Mouse (Mus musculus) forebrain, embryonic 16.5 days (tissue): Measurements from ENCODE around the gene Hpcal4. TPM values are rescaled to one million over a fixed set of nuclear protein-coding genes. Genes with fewer than 3 reads are reported as not detected.
"Not testable (repeated sequence)": the region's sequence is repeated elsewhere in the genome, so short reads cannot be mapped to it uniquely, and the experiment has no call there.

Experiments
- ATAC-seq: fragments of 200-750 bp; cut with Nextera tagmentation; 2 replicates; pipeline ENCODE4 v1.8.0; 2017; ENCODE audit warnings: mild to moderate bottlenecking, moderate library complexity
- H3K27ac ChIP-seq: fragments of 300-500 bp; sonication (generic); 2 replicates; pipeline ENCODE4 v1.5.1; 2014; ENCODE audit warnings: low read length, control low read depth
- H3K27me3 ChIP-seq: fragments of 300-500 bp; sonication (generic); replicated peaks from 2 replicates; pipeline ENCODE4 v1.6.1; 2014; ENCODE audit warnings: low read length; ENCODE audit not compliant: control insufficient read depth, insufficient read depth
- H3K36me3 ChIP-seq: fragments of 300-500 bp; sonication (generic); 2 replicates; pipeline ENCODE4 v1.6.1; 2014; ENCODE audit not compliant: control insufficient read depth, insufficient read depth
- H3K4me1 ChIP-seq: fragments of 300-500 bp; sonication (generic); replicated peaks from 2 replicates; pipeline ENCODE4 v1.6.1; 2014; ENCODE audit warnings: low read length; ENCODE audit not compliant: control insufficient read depth, insufficient read depth
- H3K4me2 ChIP-seq: fragments of 300-500 bp; sonication (generic); 2 replicates; pipeline ENCODE4 v1.6.1; 2014; ENCODE audit warnings: mild to moderate bottlenecking, low read length, control low read depth
- H3K4me3 ChIP-seq: fragments of 300-500 bp; sonication (generic); replicated peaks from 2 replicates; pipeline ENCODE4 v1.5.1; 2014; ENCODE audit warnings: mild to moderate bottlenecking, low read length, control low read depth
- H3K9ac ChIP-seq: fragments of 300-500 bp; sonication (generic); replicated peaks from 2 replicates; pipeline ENCODE4 v1.6.1; 2014; ENCODE audit warnings: low read depth, low read length, control low read depth
- H3K9me3 ChIP-seq: fragments of 300-500 bp; sonication (generic); 2 replicates; pipeline ENCODE4 v1.6.1; 2016; ENCODE audit warnings: low read length; ENCODE audit not compliant: control insufficient read depth
- WGBS: fragments of 180-500 bp; shearing (Covaris S2); extraction: QIAGEN DNeasy Blood & Tissue Kit; methylation state at CpG from one replicate; pipeline ENCODE4 v1.1.7; 2014; 5-methylcytosine and 5-hydroxymethylcytosine counted together
- polyA plus RNA-seq: library from polyadenylated mRNA; unstranded; fragments of >200 nt; fragmentation: Nextera tagmentation; extraction: Ambion mirVana; gene quantifications from 2 replicates; pipeline ENCODE4 v1.2.1, GENCODE M21; 2015

Hpcal4 gene
- polyA plus RNA-seq, 1 experiment from 2014 or later: 55.7 TPM

DNA sequence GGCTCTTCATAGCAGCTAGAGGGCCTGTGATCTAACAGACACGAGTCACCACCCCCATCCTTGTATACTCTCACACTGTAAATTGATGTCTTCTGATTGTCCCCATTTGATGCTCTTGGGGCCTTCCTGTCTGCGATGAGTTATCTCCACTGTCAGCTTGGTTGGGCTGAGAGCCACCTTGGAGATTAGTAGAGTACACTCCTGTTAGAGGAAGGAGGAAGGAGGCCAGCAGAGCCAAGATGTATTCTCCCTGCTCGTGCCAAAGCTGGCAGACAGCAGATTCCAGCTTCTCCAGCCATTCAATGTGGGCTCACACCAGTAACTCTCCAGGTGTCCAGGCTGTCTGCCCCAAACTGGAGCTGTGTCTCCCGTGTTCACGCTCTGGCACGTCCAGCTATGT is 22.5 kb upstream of the Hpcal4 start:
- Histone ChIP-seq H3K36me3 (no peaks in the 10 kb centered on the region), H3K4me3 (no peak overlapping the region), H3K4me1 (peaks cover 7% of the 10 kb centered on the region; the same call in 1 of the 2 replicates), H3K9ac (no peak overlapping the region), H3K27ac (no peak overlapping the region), H3K27me3 (0 out of 2 replicates have a peak, but pooled peaks cover 3% of the 10 kb centered on the region), H3K9me3 (no peaks in the 10 kb centered on the region), H3K4me2 (no peak overlapping the region)
- WGBS: 83% methylated on average over 6 of the region's 6 CpGs
- no peak for ATAC-seq

DNA sequence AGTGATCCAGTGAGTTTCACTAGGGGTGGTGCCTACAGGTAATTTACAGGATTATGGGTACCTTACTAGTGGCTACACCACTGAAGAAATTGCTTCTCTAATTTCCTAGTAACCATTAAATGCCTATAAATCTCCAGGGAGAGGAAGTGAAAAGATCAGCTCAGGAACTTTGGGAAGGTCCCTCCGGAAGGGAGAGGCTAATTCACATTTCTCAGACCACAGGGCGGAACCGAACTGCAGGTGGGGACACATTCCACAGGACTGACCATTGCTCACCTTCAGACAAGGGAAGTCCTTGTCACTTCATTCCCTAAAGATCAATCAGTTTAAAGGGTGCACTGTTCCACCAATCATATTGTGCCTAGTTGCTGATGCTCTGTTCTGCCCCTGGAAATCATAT is 21.8 kb upstream of the Hpcal4 start:
- not testable (repeated sequence) for H3K9ac ChIP-seq, H3K4me3 ChIP-seq, H3K36me3 ChIP-seq, H3K27ac ChIP-seq, H3K4me2 ChIP-seq, H3K9me3 ChIP-seq, H3K4me1 ChIP-seq, H3K27me3 ChIP-seq, ATAC-seq
- WGBS: 92% methylated on average over 3 of the region's 3 CpGs

GRCm38 (mm10) chr4:123162305-123162917 is 20.6 kb upstream of the Hpcal4 start:
- H3K4me2 ChIP-seq: peak overlapping the region; percentile 20
- no peaks in the 10 kb centered on the region for H3K9me3 ChIP-seq
- 0 out of 2 replicates have a peak, but pooled peaks cover 3% of the 10 kb centered on the region for H3K27me3 ChIP-seq
- no peaks in the 10 kb centered on the region for H3K36me3 ChIP-seq
- H3K27ac ChIP-seq: no peak overlapping the region
- H3K4me1 ChIP-seq: peaks cover 7% of the 10 kb centered on the region; the same call in 1 of the 2 replicates
- 7% methylated on average over 15 of the region's 15 CpGs for WGBS
- ATAC-seq: no peak
- no peak overlapping the region for H3K4me3 ChIP-seq
- H3K9ac ChIP-seq: no peak overlapping the region

GRCm38 (mm10) chr4:123164157-123164556 is 18.9 kb upstream of the Hpcal4 start:
- Histone ChIP-seq H3K4me3 (no peak overlapping the region), H3K27me3 (0 out of 2 replicates have a peak, but pooled peaks cover 3% of the 10 kb centered on the region), H3K4me2 (no peak overlapping the region), H3K36me3 (no peaks in the 10 kb centered on the region), H3K9ac (no peak overlapping the region), H3K9me3 (no peaks in the 10 kb centered on the region; the same call in 1 of the 2 replicates), H3K4me1 (peaks cover 7% of the 10 kb centered on the region; the same call in 1 of the 2 replicates), H3K27ac (no peak overlapping the region)
- ATAC-seq: no peak
- 93% methylated on average over 15 of the region's 15 CpGs for WGBS

DNA sequence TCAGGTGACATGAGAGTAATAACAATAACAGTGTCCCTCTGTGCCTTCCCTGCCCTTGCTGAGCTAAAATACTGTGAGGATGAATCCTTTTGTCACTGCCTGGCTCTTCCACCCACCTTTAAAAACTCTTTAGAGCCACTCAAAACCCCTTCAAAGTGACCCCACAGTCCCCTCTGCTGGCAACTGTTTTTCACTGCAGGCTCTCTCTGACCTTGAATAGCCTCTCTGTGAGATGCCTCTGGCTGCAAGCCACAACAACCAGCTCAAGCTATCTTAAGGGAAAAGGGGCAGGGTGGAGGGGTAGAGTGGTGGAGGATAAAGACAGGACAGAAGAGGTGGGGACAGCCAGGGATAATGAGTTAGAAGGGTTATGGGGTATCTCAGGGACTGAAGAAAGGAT is 11.2 kb upstream of the Hpcal4 start:
- H3K9me3 ChIP-seq: peaks cover 2% of the 10 kb centered on the region
- H3K9ac ChIP-seq: no peak overlapping the region
- H3K27me3 ChIP-seq: no peaks in the 10 kb centered on the region
- H3K4me2 ChIP-seq: no peak overlapping the region
- H3K27ac ChIP-seq: no peak overlapping the region
- ATAC-seq: no peak
- H3K4me1 ChIP-seq: no peaks in the 10 kb centered on the region
- no peaks in the 10 kb centered on the region for H3K36me3 ChIP-seq
- no peak overlapping the region for H3K4me3 ChIP-seq

DNA sequence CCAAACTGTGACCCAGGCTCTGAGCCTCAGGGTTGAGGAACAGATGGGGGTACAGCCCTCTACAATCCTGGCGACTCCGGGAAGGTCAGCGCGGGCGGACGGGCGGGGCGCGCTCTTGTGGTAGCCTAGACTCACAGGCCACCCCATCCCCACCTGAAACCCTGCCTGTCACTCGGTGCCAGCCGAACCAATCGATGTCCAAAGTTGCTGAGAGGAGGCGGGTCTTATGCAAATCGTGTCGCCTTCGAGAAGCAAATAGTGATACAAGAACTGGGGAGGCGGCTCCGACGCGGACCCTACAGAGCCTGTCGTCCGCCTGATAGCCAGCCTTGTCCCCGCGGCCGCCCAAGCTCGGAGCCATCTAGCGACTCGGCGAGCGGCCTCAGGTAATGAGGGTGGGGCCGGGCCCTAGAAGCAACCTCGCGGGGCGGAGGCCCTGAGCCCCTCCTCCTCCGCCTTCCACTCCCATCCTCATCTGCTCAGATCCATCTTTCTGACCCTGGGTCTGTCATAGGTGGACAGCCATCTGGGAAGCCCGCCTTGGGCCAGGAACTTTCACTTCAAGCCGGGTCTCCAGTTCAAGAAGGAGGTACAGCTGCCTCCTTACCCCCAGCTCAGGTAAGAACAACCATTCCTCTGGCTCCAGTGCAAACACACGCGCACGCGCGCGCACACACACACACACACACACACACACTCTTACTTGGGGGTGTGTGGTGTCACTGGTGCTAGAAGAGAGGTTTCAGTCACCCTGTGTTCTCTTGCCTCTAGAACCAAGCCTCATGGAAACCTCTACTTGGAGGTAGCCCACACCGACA is 421 bp downstream of the Hpcal4 start:
- no peaks in the 10 kb centered on the region for H3K36me3 ChIP-seq
- 11% methylated on average over 44 of the region's 44 CpGs for WGBS
- H3K4me3 ChIP-seq: peak overlapping the region; percentile 59
- H3K9ac ChIP-seq: peak overlapping the region; percentile 50
- no peaks in the 10 kb centered on the region for H3K9me3 ChIP-seq
- no peak overlapping the region; the same call in 1 of the 2 replicates for H3K27ac ChIP-seq
- peak overlapping the region; percentile 79 for H3K4me2 ChIP-seq
- H3K27me3 ChIP-seq: peaks cover 18% of the 10 kb centered on the region
- H3K4me1 ChIP-seq: peaks cover 14% of the 10 kb centered on the region
- peak; percentile 94 for ATAC-seq

- ATAC-seq: no peak
- Histone ChIP-seq H3K27ac (no peak overlapping the region), H3K9me3 (no peaks in the 10 kb centered on the region), H3K27me3 (peaks cover 18% of the 10 kb centered on the region), H3K4me1 (peaks cover 14% of the 10 kb centered on the region), H3K36me3 (no peaks in the 10 kb centered on the region), H3K9ac (no peak overlapping the region), H3K4me2 (peak overlapping the region; percentile 79; the same call in 1 of the 2 replicates), H3K4me3 (no peak overlapping the region)
- 41% methylated on average over 3 of the region's 3 CpGs for WGBS
These were observed 1.8 kb downstream of the Hpcal4 start for GRCm38 (mm10) chr4:123184816-123185215.

- H3K9ac ChIP-seq: no peak overlapping the region
- no peak overlapping the region for H3K4me3 ChIP-seq
- H3K4me2 ChIP-seq: no peak overlapping the region
- H3K36me3 ChIP-seq: no peaks in the 10 kb centered on the region
- no peaks in the 10 kb centered on the region for H3K9me3 ChIP-seq
- 84% methylated on average over 11 of the region's 11 CpGs for WGBS
- H3K4me1 ChIP-seq: no peaks in the 10 kb centered on the region
- H3K27ac ChIP-seq: no peak overlapping the region
- ATAC-seq: no peak
- peaks cover under 1% of the 10 kb centered on the region; the same call in 1 of the 2 replicates for H3K27me3 ChIP-seq
These were observed 9.3 kb downstream of the Hpcal4 start for GRCm38 (mm10) chr4:123192336-123192735.

DNA sequence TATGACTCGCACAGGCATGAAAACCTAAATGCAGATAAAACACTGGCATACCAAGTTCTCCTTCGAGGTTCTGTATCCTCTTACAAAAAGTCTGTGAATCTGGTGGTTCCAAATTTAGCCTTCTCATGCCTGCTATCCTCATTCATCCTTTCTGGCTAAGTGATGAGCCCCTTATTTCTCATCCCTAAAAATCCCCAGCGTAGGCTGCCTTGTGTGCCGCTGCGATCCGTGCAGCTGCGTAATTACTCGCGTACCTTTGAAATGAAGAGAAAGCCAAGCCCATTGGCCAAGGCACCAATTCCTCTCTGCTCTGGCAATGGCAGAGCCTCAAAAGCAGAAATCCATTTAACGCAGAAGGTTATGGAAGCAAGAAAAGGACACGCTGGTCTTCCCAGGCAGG is 10.8 kb downstream of the Hpcal4 start:
- H3K36me3 ChIP-seq: no peaks in the 10 kb centered on the region
- H3K4me2 ChIP-seq: no peak overlapping the region
- no peaks in the 10 kb centered on the region for H3K4me1 ChIP-seq
- H3K9ac ChIP-seq: no peak overlapping the region
- H3K9me3 ChIP-seq: no peaks in the 10 kb centered on the region
- ATAC-seq: no peak
- H3K27ac ChIP-seq: no peak overlapping the region
- peaks cover 3% of the 10 kb centered on the region; the same call in 1 of the 2 replicates for H3K27me3 ChIP-seq
- H3K4me3 ChIP-seq: no peak overlapping the region
- 86% methylated on average over 11 of the region's 11 CpGs for WGBS
